Mouse (Mus musculus): ENCODE data around the gene Nckap5. TPM values are rescaled to one million over a fixed set of nuclear protein-coding genes. Genes with fewer than 3 reads are reported as not detected.

The Nckap5 gene
- total and polyA plus RNA-seq, 3 experiments, result not detected

- no peak for DNase-seq (ENCODE audit: extremely low read depth)
- Histone ChIP-seq H3K9ac (ENCODE audit: insufficient read depth, low read depth) (no peak overlapping the region), H3K9me3 (replicated peaks; ENCODE audit: low read length) (peaks cover 66% of the 10 kb centered on the region), H3K79me2 (replicated peaks; ENCODE audit: control insufficient read depth, extremely low read depth, insufficient read depth, poor library complexity, severe bottlenecking) (no peaks in the 10 kb centered on the region), H3K4me1 (ENCODE audit: control insufficient read depth in 1 of 2, insufficient read depth in 2 of 2) (no peaks in the 10 kb centered on the region), H3K27ac (ENCODE audit: insufficient read depth, low read depth) (no peak overlapping the region), H3K4me3 (replicated peaks in 1 of 3; ENCODE audit: low read depth in 2 of 3, low read length in 2 of 3, poor library complexity in 1 of 3) (no peak overlapping the region), H3K4me2 (ENCODE audit: insufficient read depth, low read depth, poor library complexity, severe bottlenecking) (no peak overlapping the region), H3K36me3 (replicated peaks in 1 of 2; ENCODE audit: control insufficient read depth in 1 of 2, insufficient read depth in 1 of 2, low read length in 1 of 2) (no peaks in the 10 kb centered on the region), H3K27me3 (replicated peaks) (no peaks in the 10 kb centered on the region)
- no peak for TF ChIP-seq ZNF384 (IDR thresholded peaks at IDR 0.05; ENCODE audit: low read depth, low read length)
- no peak for TF ChIP-seq MYC (IDR thresholded peaks at IDR 0.05; ENCODE audit: low read depth, low read length)
- no peak for TF ChIP-seq MAZ (IDR thresholded peaks at IDR 0.05; ENCODE audit: low read depth, low read length)
- TF ChIP-seq HCFC1 (IDR thresholded peaks at IDR 0.05; ENCODE audit: low read depth, low read length), result no peak
- no peak for TF ChIP-seq E2F4 (IDR thresholded peaks at IDR 0.05; ENCODE audit: insufficient replicate concordance, low read depth, low read length)
- no peak for TF ChIP-seq KAT2A (IDR thresholded peaks at IDR 0.05; ENCODE audit: insufficient replicate concordance, low read length)
- no peak for TF ChIP-seq POLR2AphosphoS2 (IDR thresholded peaks at IDR 0.05; ENCODE audit: low read depth, low read length)
- no peak for TF ChIP-seq RAD21 (IDR thresholded peaks at IDR 0.05; ENCODE audit: low read depth, low read length)
- no peak for TF ChIP-seq USF2 (conservative IDR thresholded peaks at IDR 0.05; ENCODE audit: low read depth, low read length)
- no peak for TF ChIP-seq ZC3H11A (IDR thresholded peaks at IDR 0.05; ENCODE audit: low read depth, low read length)
- no peak for TF ChIP-seq BHLHE40 (IDR thresholded peaks at IDR 0.05; ENCODE audit: low read depth, low read length)
- TF ChIP-seq SMC3 (IDR thresholded peaks at IDR 0.05; ENCODE audit: low read depth, low read length), result no peak
- no peak for TF ChIP-seq ZKSCAN1 (IDR thresholded peaks at IDR 0.05; ENCODE audit: borderline replicate concordance, low read depth, low read length)
- no peak for TF ChIP-seq TCF12 (IDR thresholded peaks at IDR 0.05; ENCODE audit: low read depth, low read length)
- TF ChIP-seq CHD1 (IDR thresholded peaks at IDR 0.05; ENCODE audit: low read depth, low read length), result no peak
- TF ChIP-seq JUN (IDR thresholded peaks at IDR 0.05; ENCODE audit: insufficient read depth, low read depth, low read length), result no peak
- TF ChIP-seq MAX (IDR thresholded peaks at IDR 0.05; ENCODE audit: low read length), result no peak
- TF ChIP-seq IRF4 (IDR thresholded peaks at IDR 0.05; ENCODE audit: low read depth, low read length), result no peak
- TF ChIP-seq CTCF (conservative IDR thresholded peaks at IDR 0.05 in 1 of 2, IDR thresholded peaks at IDR 0.05 in 1 of 2; ENCODE audit: low read depth in 2 of 2, low read length in 2 of 2), result no peak
- dilution Hi-C loops (cut with MboI; ENCODE audit: extremely low pct_ligation_motif_present, extremely low pct_unique_long_range_greater_than_20kb, low sequenced_read_pairs), result no loop called here
- in situ Hi-C loops (cut with MboI; ENCODE audit: low pct_ligation_motif_present, low pct_unique_long_range_greater_than_20kb, low sequenced_read_pairs), result no loop called here
Measured at GRCm38 (mm10) chr1:126391204-126391603, 439.4 kb downstream of the Nckap5 start.

GRCm38 (mm10) chr1:126377339-126377980 is 453.1 kb downstream of the Nckap5 start:
- DNase-seq (ENCODE audit: extremely low read depth), result no peak
- Histone ChIP-seq H3K27ac (ENCODE audit: insufficient read depth, low read depth) (no peak overlapping the region), H3K4me2 (ENCODE audit: insufficient read depth, low read depth, poor library complexity, severe bottlenecking) (no peak overlapping the region), H3K9me3 (replicated peaks; ENCODE audit: low read length) (peaks cover 67% of the 10 kb centered on the region), H3K4me3 (replicated peaks in 1 of 3; ENCODE audit: low read depth in 2 of 3, low read length in 2 of 3, poor library complexity in 1 of 3) (no peak overlapping the region), H3K36me3 (replicated peaks in 1 of 2; ENCODE audit: control insufficient read depth in 1 of 2, insufficient read depth in 1 of 2, low read length in 1 of 2) (no peaks in the 10 kb centered on the region), H3K79me2 (replicated peaks; ENCODE audit: control insufficient read depth, extremely low read depth, insufficient read depth, poor library complexity, severe bottlenecking) (no peaks in the 10 kb centered on the region), H3K9ac (ENCODE audit: insufficient read depth, low read depth) (no peak overlapping the region), H3K4me1 (ENCODE audit: control insufficient read depth in 1 of 2, insufficient read depth in 2 of 2) (no peaks in the 10 kb centered on the region), H3K27me3 (replicated peaks) (no peaks in the 10 kb centered on the region)
- dilution Hi-C loops (cut with MboI; ENCODE audit: extremely low pct_ligation_motif_present, extremely low pct_unique_long_range_greater_than_20kb, low sequenced_read_pairs), result no loop called here
- TF ChIP-seq JUN (IDR thresholded peaks at IDR 0.05; ENCODE audit: insufficient read depth, low read depth, low read length), result no peak
- no peak for TF ChIP-seq MAZ (IDR thresholded peaks at IDR 0.05; ENCODE audit: low read depth, low read length)
- no peak for TF ChIP-seq MXI1 (IDR thresholded peaks at IDR 0.05; ENCODE audit: low read depth, low read length)
- no peak for TF ChIP-seq UBTF (IDR thresholded peaks at IDR 0.05; ENCODE audit: low read depth, low read length)
- no peak for TF ChIP-seq ZNF384 (IDR thresholded peaks at IDR 0.05; ENCODE audit: low read depth, low read length)
- no peak for TF ChIP-seq EP300 (IDR thresholded peaks at IDR 0.05; ENCODE audit: low read length)
- no peak for TF ChIP-seq SIN3A (IDR thresholded peaks at IDR 0.05; ENCODE audit: low read length)
- TF ChIP-seq MAFK (IDR thresholded peaks at IDR 0.05; ENCODE audit: insufficient replicate concordance, low read length), result no peak
- TF ChIP-seq HCFC1 (IDR thresholded peaks at IDR 0.05; ENCODE audit: low read depth, low read length), result no peak
- TF ChIP-seq NRF1 (IDR thresholded peaks at IDR 0.05; ENCODE audit: low read depth, low read length), result no peak
- no peak for TF ChIP-seq MEF2A (IDR thresholded peaks at IDR 0.05; ENCODE audit: borderline replicate concordance, low read depth, low read length)
- no peak for TF ChIP-seq POLR2A (IDR thresholded peaks at IDR 0.05; ENCODE audit: low read depth, low read length)
- TF ChIP-seq MAX (IDR thresholded peaks at IDR 0.05; ENCODE audit: low read length), result no peak
- no peak for TF ChIP-seq CHD1 (IDR thresholded peaks at IDR 0.05; ENCODE audit: low read depth, low read length)
- TF ChIP-seq NELFE (IDR thresholded peaks at IDR 0.05; ENCODE audit: low read depth, low read length), result no peak
- TF ChIP-seq GABPA (IDR thresholded peaks at IDR 0.05; ENCODE audit: insufficient replicate concordance, low read depth, low read length), result no peak
- TF ChIP-seq ZC3H11A (IDR thresholded peaks at IDR 0.05; ENCODE audit: low read depth, low read length), result no peak
- in situ Hi-C loops (cut with MboI; ENCODE audit: low pct_ligation_motif_present, low pct_unique_long_range_greater_than_20kb, low sequenced_read_pairs), result no loop called here
